Mouse (Mus musculus) left cerebral cortex, postnatal 4 days (tissue): Measurements from ENCODE around the gene Gcnt4. TPM values are rescaled to one million over a fixed set of nuclear protein-coding genes. Genes with fewer than 3 reads are reported as not detected.

ENCODE experiments used
- DNase-seq: peaks from one replicate; pipeline ENCODE4 v3.0.0-alpha.2; 2022
- intact Hi-C: fragments of 180-260 bp; cut with DNase I; formaldehyde crosslinking; loops from one replicate; pipeline ENCODE4 v1.15.1; 2025
- total RNA-seq, 2 experiments: library from RNA; stranded (reverse); gene quantifications; 2 replicates each; pipeline ENCODE4 v1.2.3; 2021

The Gcnt4 gene
- total RNA-seq, 2 experiments from 2014 or later: 1.6 to 2.1 TPM

GRCm38 (mm10) chr13:96990045-96990444 is 65.6 kb downstream of the Gcnt4 start:
- DNase-seq: no peak
- intact Hi-C loops: no loop called here

- intact Hi-C loops: no loop called here
Measured at GRCm38 (mm10) chr13:96990561-96991265, 66.2 kb downstream of the Gcnt4 start.

GRCm38 (mm10) chr13:96993291-96993989 is 69.0 kb downstream of the Gcnt4 start:
- no peak for DNase-seq
- intact Hi-C loops: no loop called here

More at GRCm38 (mm10) chr13:96990561-96991265, 66.2 kb downstream of the Gcnt4 start:
- no peak for DNase-seq

- DNase-seq: no peak
- intact Hi-C loops: no loop called here
Measured at GRCm38 (mm10) chr13:96995243-96995642, 70.8 kb downstream of the Gcnt4 start.

- intact Hi-C loops: no loop called here
- DNase-seq: no peak
Measured at GRCm38 (mm10) chr13:96997080-96997479, 72.6 kb downstream of the Gcnt4 start.

Other genes starting within 250 kb of the Gcnt4 start
- gene Ankrd31, start 176.4 kb upstream of the Gcnt4 start, total RNA-seq: under 1 TPM; 0.24 to 0.46 TPM
- gene 1700029F12Rik, start 109.7 kb downstream of the Gcnt4 start, total RNA-seq: not detected
- gene Fam169a, start 142.6 kb downstream of the Gcnt4 start, total RNA-seq: 10 to 100 TPM; 36.6 to 38.4 TPM
- gene Gm6169, start 174.5 kb downstream of the Gcnt4 start, total RNA-seq: 1 to 10 TPM in 1 of 2 experiments, not detected in 1; 6.2 TPM
- 10 to 100 TPM; 23.4 to 24.1 TPM for gene Gfm2, start 213.2 kb downstream of the Gcnt4 start, total RNA-seq
- gene Nsa2, start 213.2 kb downstream of the Gcnt4 start, total RNA-seq: 10 to 100 TPM; 71.6 to 76.4 TPM